Mouse (Mus musculus): ENCODE results near the gene Arsa. TPM values are rescaled to one million over a fixed set of nuclear protein-coding genes. Genes with fewer than 3 reads are reported as not detected.

Arsa gene
- polyA plus RNA-seq (2011; ENCODE audit: insufficient read depth, insufficient read length, low read depth, missing spikeins): 17.9 and 24.9 TPM in 2 replicates

DNA sequence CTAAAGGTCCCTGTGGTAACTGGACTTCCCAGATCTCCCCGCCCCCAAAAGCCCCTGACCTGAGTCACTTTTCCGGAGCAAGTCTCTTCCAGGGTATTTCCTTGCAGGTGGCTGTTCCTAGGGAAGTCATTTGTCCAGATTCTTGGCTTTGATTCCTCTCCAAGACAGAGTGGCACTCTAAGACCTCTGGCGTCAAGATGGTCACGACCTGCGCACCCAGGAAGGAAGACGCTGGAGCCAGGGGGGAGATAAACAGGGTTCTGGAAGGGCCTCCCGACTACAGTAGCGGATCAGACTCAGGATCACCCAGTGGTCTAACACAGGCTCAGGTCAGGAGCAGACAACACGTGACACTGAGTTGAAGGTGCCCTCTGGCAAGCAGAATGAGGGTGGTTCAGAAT, at the start of gene Arsa:
TSS of gene Arsa (minus strand) at position 335 of the 401 bp plus-strand sequence.
- no peaks in the 10 kb centered on the region for H3K36me3 ChIP-seq (ENCODE audit: control insufficient read depth, insufficient read depth, low read length, poor library complexity, severe bottlenecking)
- no peaks in the 10 kb centered on the region for H3K9me3 ChIP-seq (replicated peaks; ENCODE audit: control insufficient read depth, insufficient read depth, low read length, poor library complexity, severe bottlenecking)
- peak within 1 kb of the TSS; percentile 95 for H3K4me3 ChIP-seq (ENCODE audit: low read depth, low read length)
- peaks cover 5% of the 10 kb centered on the region for H3K4me1 ChIP-seq (ENCODE audit: control insufficient read depth, insufficient read depth, low read length)
- peak within 1 kb of the TSS; percentile 86 for H3K27ac ChIP-seq (ENCODE audit: insufficient read depth, low read length)
- TF ChIP-seq POLR2A (IDR thresholded peaks at IDR 0.05; ENCODE audit: insufficient read depth, low read length) (no peak), EP300 (IDR thresholded peaks at IDR 0.05; ENCODE audit: insufficient read depth, low read depth, low read length) (no peak), CTCF (IDR thresholded peaks at IDR 0.05; ENCODE audit: low read depth, low read length) (no peak)
- H3K9ac ChIP-seq (ENCODE audit: low read depth, poor library complexity, severe bottlenecking): peak within 1 kb of the TSS; percentile 45
- no peaks in the 10 kb centered on the region for H3K27me3 ChIP-seq (ENCODE audit: control insufficient read depth, insufficient read depth, low read length, poor library complexity, severe bottlenecking)

DNA sequence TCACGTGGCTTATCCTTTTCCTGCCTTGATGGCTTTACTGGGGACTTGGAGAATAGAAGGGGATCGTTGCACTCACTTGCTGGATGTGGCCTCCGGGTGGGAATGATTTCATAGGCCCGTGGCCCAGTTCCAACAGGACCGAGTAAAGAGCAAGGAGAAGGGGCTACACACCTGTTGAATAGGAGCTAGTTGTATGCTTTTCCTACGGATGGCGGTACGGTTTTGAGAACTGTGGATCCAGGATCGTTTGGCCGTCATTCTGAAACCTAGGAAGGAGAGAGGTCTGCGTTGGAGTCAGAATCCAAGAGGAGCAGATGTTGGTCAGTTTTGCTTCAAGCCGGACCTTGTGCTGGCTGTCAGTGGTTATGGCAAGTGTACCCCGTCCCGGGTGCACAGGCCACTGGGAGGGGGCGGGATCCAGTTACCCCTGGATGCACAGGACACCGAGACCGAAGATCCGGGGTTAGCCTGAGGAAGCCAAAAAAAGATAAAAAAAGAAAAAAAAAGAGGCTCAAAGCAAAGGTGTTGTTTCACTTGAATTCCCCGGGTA, 49.6 kb upstream of the Arsa start:
- no peaks in the 10 kb centered on the region for H3K36me3 ChIP-seq (ENCODE audit: control insufficient read depth, insufficient read depth, low read length, poor library complexity, severe bottlenecking)
- no peak overlapping the region for H3K9ac ChIP-seq (ENCODE audit: low read depth, poor library complexity, severe bottlenecking)
- no peak overlapping the region for H3K27ac ChIP-seq (ENCODE audit: insufficient read depth, low read length)
- H3K9me3 ChIP-seq (replicated peaks; ENCODE audit: control insufficient read depth, insufficient read depth, low read length, poor library complexity, severe bottlenecking): no peaks in the 10 kb centered on the region
- peaks cover 10% of the 10 kb centered on the region for H3K27me3 ChIP-seq (ENCODE audit: control insufficient read depth, insufficient read depth, low read length, poor library complexity, severe bottlenecking)
- no peaks in the 10 kb centered on the region for H3K4me1 ChIP-seq (ENCODE audit: control insufficient read depth, insufficient read depth, low read length)
- no peak for TF ChIP-seq CTCF (IDR thresholded peaks at IDR 0.05; ENCODE audit: low read depth, low read length)
- no peak for TF ChIP-seq EP300 (IDR thresholded peaks at IDR 0.05; ENCODE audit: insufficient read depth, low read depth, low read length)
- no peak for TF ChIP-seq POLR2A (IDR thresholded peaks at IDR 0.05; ENCODE audit: insufficient read depth, low read length)
- no peak overlapping the region for H3K4me3 ChIP-seq (ENCODE audit: low read depth, low read length)

DNA sequence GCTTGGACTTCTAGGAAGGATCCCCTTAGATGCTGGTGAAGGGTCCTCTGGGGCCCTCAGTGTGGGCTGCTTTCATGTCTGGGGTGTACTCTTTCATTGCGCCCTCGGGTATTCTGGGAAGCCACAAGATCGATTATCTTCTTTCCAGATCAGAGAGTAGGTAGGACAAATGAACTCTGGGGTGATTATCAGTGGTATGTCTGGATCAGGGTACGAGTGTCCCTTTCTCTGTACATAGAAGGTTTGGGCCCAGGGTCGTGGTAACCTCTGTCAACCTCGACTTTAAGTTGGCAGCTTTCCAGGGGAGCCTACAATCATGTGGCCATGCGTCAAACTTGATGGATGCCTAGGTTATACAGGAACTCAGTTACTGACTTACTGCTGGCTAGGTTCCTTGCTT, 48.7 kb upstream of the Arsa start:
- TF ChIP-seq CTCF (IDR thresholded peaks at IDR 0.05; ENCODE audit: low read depth, low read length) (no peak), EP300 (IDR thresholded peaks at IDR 0.05; ENCODE audit: insufficient read depth, low read depth, low read length) (no peak), POLR2A (IDR thresholded peaks at IDR 0.05; ENCODE audit: insufficient read depth, low read length) (no peak)
- no peak overlapping the region for H3K9ac ChIP-seq (ENCODE audit: low read depth, poor library complexity, severe bottlenecking)
- no peaks in the 10 kb centered on the region for H3K36me3 ChIP-seq (ENCODE audit: control insufficient read depth, insufficient read depth, low read length, poor library complexity, severe bottlenecking)
- H3K27ac ChIP-seq (ENCODE audit: insufficient read depth, low read length): no peak overlapping the region
- H3K27me3 ChIP-seq (ENCODE audit: control insufficient read depth, insufficient read depth, low read length, poor library complexity, severe bottlenecking): peaks cover 10% of the 10 kb centered on the region
- no peaks in the 10 kb centered on the region for H3K9me3 ChIP-seq (replicated peaks; ENCODE audit: control insufficient read depth, insufficient read depth, low read length, poor library complexity, severe bottlenecking)
- H3K4me3 ChIP-seq (ENCODE audit: low read depth, low read length): no peak overlapping the region
- H3K4me1 ChIP-seq (ENCODE audit: control insufficient read depth, insufficient read depth, low read length): no peaks in the 10 kb centered on the region

DNA sequence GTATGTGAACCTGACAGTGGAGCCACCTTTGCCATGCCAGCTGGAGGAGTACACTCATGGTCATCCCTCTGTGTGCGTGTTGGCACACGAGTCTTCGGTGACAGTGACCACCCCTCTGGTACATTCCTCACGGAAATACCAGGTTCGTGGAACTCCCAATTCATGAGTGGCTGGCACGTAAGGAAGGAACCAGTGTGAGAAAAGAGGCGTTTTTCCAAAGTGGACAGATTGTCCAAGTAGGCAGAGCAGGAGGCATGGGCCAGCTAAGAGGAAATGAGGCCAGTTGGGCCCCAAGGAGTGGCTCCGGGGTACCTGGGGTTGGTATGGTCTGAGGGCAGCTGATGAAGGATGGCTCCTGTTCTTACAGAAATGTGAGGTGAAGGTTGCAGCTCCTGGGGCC, 48.2 kb upstream of the Arsa start:
- Histone ChIP-seq H3K36me3 (ENCODE audit: control insufficient read depth, insufficient read depth, low read length, poor library complexity, severe bottlenecking) (no peaks in the 10 kb centered on the region), H3K9me3 (replicated peaks; ENCODE audit: control insufficient read depth, insufficient read depth, low read length, poor library complexity, severe bottlenecking) (no peaks in the 10 kb centered on the region), H3K27me3 (ENCODE audit: control insufficient read depth, insufficient read depth, low read length, poor library complexity, severe bottlenecking) (peaks cover 10% of the 10 kb centered on the region), H3K4me3 (ENCODE audit: low read depth, low read length) (no peak overlapping the region), H3K27ac (ENCODE audit: insufficient read depth, low read length) (no peak overlapping the region), H3K4me1 (ENCODE audit: control insufficient read depth, insufficient read depth, low read length) (no peaks in the 10 kb centered on the region), H3K9ac (ENCODE audit: low read depth, poor library complexity, severe bottlenecking) (no peak overlapping the region)
- TF ChIP-seq CTCF (IDR thresholded peaks at IDR 0.05; ENCODE audit: low read depth, low read length) (no peak), EP300 (IDR thresholded peaks at IDR 0.05; ENCODE audit: insufficient read depth, low read depth, low read length) (no peak), POLR2A (IDR thresholded peaks at IDR 0.05; ENCODE audit: insufficient read depth, low read length) (no peak)

DNA sequence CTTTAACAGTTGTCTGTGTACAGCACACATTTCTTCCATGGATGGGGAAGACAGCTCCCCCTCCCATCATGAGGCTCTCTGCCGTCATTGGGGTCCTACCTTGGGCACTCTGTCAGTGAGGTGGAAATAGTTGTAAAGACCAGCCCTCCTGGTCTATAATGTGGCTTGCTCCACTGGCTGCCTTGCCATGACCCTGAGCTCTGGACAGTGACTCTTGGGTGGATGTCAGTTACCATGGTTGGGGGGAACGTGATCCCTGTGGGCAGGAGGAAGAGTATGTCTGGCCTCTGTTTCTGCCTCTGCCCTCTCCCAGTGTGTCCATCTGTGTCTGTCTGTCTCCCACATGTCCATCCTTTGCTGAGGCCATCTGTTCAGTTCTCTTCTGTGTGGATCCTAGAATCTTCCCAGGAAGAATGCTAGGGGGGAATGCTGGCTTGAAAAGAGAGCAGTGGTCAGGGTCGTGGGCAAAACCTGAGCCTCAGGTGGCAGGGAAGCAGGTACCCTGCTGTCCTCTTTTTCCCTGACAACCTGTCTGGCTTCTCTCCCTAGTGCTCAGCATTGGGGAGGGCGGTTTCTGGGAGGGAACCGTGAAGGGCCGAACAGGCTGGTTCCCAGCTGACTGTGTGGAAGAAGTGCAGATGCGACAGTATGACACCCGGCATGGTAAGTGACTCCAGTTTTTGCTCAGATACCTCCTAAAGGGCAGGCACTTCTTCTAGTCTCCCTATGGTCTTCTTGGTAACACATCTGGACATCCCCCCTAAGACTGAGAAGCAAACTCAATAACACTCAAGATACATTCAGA, 47.6 kb upstream of the Arsa start:
- Histone ChIP-seq H3K4me1 (ENCODE audit: control insufficient read depth, insufficient read depth, low read length) (no peaks in the 10 kb centered on the region), H3K36me3 (ENCODE audit: control insufficient read depth, insufficient read depth, low read length, poor library complexity, severe bottlenecking) (no peaks in the 10 kb centered on the region), H3K9ac (ENCODE audit: low read depth, poor library complexity, severe bottlenecking) (no peak overlapping the region), H3K27me3 (ENCODE audit: control insufficient read depth, insufficient read depth, low read length, poor library complexity, severe bottlenecking) (peaks cover 10% of the 10 kb centered on the region), H3K4me3 (ENCODE audit: low read depth, low read length) (no peak overlapping the region), H3K27ac (ENCODE audit: insufficient read depth, low read length) (no peak overlapping the region), H3K9me3 (replicated peaks; ENCODE audit: control insufficient read depth, insufficient read depth, low read length, poor library complexity, severe bottlenecking) (no peaks in the 10 kb centered on the region)
- TF ChIP-seq POLR2A (IDR thresholded peaks at IDR 0.05; ENCODE audit: insufficient read depth, low read length) (no peak), CTCF (IDR thresholded peaks at IDR 0.05; ENCODE audit: low read depth, low read length) (no peak), EP300 (IDR thresholded peaks at IDR 0.05; ENCODE audit: insufficient read depth, low read depth, low read length) (no peak)

DNA sequence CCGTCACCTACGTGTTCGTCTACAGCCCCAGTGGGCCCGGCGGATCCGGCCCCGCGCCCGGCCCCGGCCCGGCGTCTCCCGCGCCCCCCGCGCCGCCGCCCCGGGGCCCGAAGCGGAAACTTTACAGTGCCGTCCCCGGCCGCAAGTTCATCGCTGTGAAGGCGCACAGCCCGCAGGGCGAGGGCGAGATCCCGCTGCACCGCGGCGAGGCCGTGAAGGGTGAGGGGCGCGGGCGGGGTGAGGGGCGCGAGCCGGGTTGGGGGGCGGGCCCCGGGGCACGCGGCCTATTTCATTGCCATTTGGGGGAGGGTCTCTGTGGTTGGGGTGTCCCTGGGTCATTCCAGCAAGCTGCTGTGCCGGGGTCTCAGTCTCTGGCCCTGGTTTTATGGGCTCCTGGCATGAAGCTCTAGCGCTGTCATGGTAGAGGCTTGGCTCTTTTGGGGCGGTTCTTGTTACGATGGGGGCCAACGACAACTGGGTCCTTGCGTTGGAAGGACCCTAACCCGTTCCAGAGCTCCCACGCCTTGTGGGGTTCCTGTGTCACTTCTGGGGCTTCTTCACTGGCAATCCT, 46.9 kb upstream of the Arsa start:
- no peaks in the 10 kb centered on the region for H3K36me3 ChIP-seq (ENCODE audit: control insufficient read depth, insufficient read depth, low read length, poor library complexity, severe bottlenecking)
- peak overlapping the region; percentile 87 for H3K9ac ChIP-seq (ENCODE audit: low read depth, poor library complexity, severe bottlenecking)
- H3K9me3 ChIP-seq (replicated peaks; ENCODE audit: control insufficient read depth, insufficient read depth, low read length, poor library complexity, severe bottlenecking): no peaks in the 10 kb centered on the region
- TF ChIP-seq EP300 (IDR thresholded peaks at IDR 0.05; ENCODE audit: insufficient read depth, low read depth, low read length) (no peak), CTCF (IDR thresholded peaks at IDR 0.05; ENCODE audit: low read depth, low read length) (no peak), POLR2A (IDR thresholded peaks at IDR 0.05; ENCODE audit: insufficient read depth, low read length) (no peak)
- H3K4me3 ChIP-seq (ENCODE audit: low read depth, low read length): peak overlapping the region; percentile 35
- H3K27ac ChIP-seq (ENCODE audit: insufficient read depth, low read length): no peak overlapping the region
- H3K27me3 ChIP-seq (ENCODE audit: control insufficient read depth, insufficient read depth, low read length, poor library complexity, severe bottlenecking): peaks cover 10% of the 10 kb centered on the region
- H3K4me1 ChIP-seq (ENCODE audit: control insufficient read depth, insufficient read depth, low read length): no peaks in the 10 kb centered on the region

All from ES-Bruce4 (cell line).